Mouse (Mus musculus): ENCODE data around the gene Dcun1d2. TPM values are rescaled to one million over a fixed set of nuclear protein-coding genes. Genes with fewer than 3 reads are reported as not detected.

Gene Dcun1d2
- total RNA-seq, 2 experiments from 2014 or later = 10.6 to 14.6 TPM

GRCm38 (mm10) chr8:13208627-13209355 is 79.1 kb downstream of the Dcun1d2 start:
- ATAC-seq (ENCODE audit: poor library complexity, severe bottlenecking) = no peak

DNA sequence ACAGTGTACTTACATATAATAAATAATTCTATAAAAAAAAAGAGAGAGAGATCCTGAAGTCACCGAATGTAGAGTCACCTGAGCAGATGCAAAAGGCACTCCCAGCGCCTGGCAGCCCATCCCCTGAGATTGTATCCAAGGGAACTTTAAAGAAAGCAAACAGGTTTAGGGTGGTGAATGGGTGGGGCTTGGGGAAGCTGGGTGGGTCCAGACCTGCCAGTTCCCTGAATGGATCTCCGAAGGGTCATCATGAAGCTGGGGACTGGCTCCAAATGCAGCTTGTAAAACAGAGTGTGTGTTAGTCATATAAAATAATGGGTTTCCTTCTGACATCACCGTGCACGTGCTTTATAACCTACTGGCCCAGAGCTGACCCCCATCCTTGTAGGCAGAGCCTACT is 81.6 kb downstream of the Dcun1d2 start:
- no peak for ATAC-seq (ENCODE audit: poor library complexity, severe bottlenecking)

Other genes starting within 250 kb of the Dcun1d2 start
- 0.07 and 0.20 TPM in 2 replicates for gene Proz, start 227.2 kb downstream of the Dcun1d2 start, total RNA-seq (2015)
- 0.33 TPM in 1 of 2 replicates, not detected in the other for gene Proz, start 227.2 kb downstream of the Dcun1d2 start, total RNA-seq (2017)
- gene Pcid2, start 182.7 kb downstream of the Dcun1d2 start, total RNA-seq (2015) = 17.0 and 21.2 TPM in 2 replicates
- 14.0 and 14.1 TPM in 2 replicates for gene Pcid2, start 182.7 kb downstream of the Dcun1d2 start, total RNA-seq (2017)
- gene Cul4a, start 182.5 kb downstream of the Dcun1d2 start, total RNA-seq (2015) = 57.4 and 60.7 TPM in 2 replicates
- 56.9 and 57.9 TPM in 2 replicates for gene Cul4a, start 182.5 kb downstream of the Dcun1d2 start, total RNA-seq (2017)
- 609 and 613 TPM in 2 replicates for gene Lamp1, start 129.0 kb downstream of the Dcun1d2 start, total RNA-seq (2015)
- gene Lamp1, start 129.0 kb downstream of the Dcun1d2 start, total RNA-seq (2017) = 770 and 822 TPM in 2 replicates
- 0.22 and 0.80 TPM in 2 replicates for gene Grtp1, start 87.5 kb downstream of the Dcun1d2 start, total RNA-seq (2015)
- 0.53 TPM in 1 of 2 replicates, not detected in the other for gene Grtp1, start 87.5 kb downstream of the Dcun1d2 start, total RNA-seq (2017)
- gene Adprhl1, start 34.0 kb downstream of the Dcun1d2 start, total RNA-seq (2015) = not detected in 2 replicates
- not detected in 2 replicates for gene Adprhl1, start 34.0 kb downstream of the Dcun1d2 start, total RNA-seq (2017)
- 11.2 and 16.0 TPM in 2 replicates for gene Tmco3, start 59 bp upstream of the Dcun1d2 start, total RNA-seq (2015)
- 8.2 and 8.9 TPM in 2 replicates for gene Tmco3, start 59 bp upstream of the Dcun1d2 start, total RNA-seq (2017)
- gene Tfdp1, start 50.6 kb upstream of the Dcun1d2 start, total RNA-seq (2015) = 136 and 146 TPM in 2 replicates
- gene Tfdp1, start 50.6 kb upstream of the Dcun1d2 start, total RNA-seq (2017) = 103 and 105 TPM in 2 replicates
- not detected in 2 replicates for gene Atp4b, start 108.7 kb upstream of the Dcun1d2 start, total RNA-seq (2015)
- not detected in 2 replicates for gene Atp4b, start 108.7 kb upstream of the Dcun1d2 start, total RNA-seq (2017)
- gene Grk1, start 117.0 kb upstream of the Dcun1d2 start, total RNA-seq (2015) = 0.04 TPM in 1 of 2 replicates, not detected in the other
- gene Grk1, start 117.0 kb upstream of the Dcun1d2 start, total RNA-seq (2017) = not detected in 2 replicates
- not detected in 2 replicates for gene Tmem255b, start 147.1 kb upstream of the Dcun1d2 start, total RNA-seq (2015)
- gene Tmem255b, start 147.1 kb upstream of the Dcun1d2 start, total RNA-seq (2017) = not detected in 2 replicates
- gene Gas6, start 206.4 kb upstream of the Dcun1d2 start, total RNA-seq (2015) = 0.43 and 0.56 TPM in 2 replicates
- 0.77 and 1.6 TPM in 2 replicates for gene Gas6, start 206.4 kb upstream of the Dcun1d2 start, total RNA-seq (2017)

Data from megakaryocyte, adult 5-6 weeks (primary cell).